Mouse (Mus musculus) lung, embryonic 16.5 days (tissue): ENCODE measurements around the gene Ankrd11. TPM values are rescaled to one million over a fixed set of nuclear protein-coding genes. Genes with fewer than 3 reads are reported as not detected.
A peak's percentile ranks its signal among the peaks of the same experiment; 100 is the strongest.

ENCODE experiments used
- ATAC-seq: fragments of 200-750 bp; cut with Nextera tagmentation; 2 replicates; pipeline ENCODE4 v1.8.0; 2017; ENCODE audit warnings: low read depth, mild to moderate bottlenecking, moderate library complexity
- H3K27ac ChIP-seq: fragments of 300-500 bp; sonication (generic); 2 replicates; pipeline ENCODE4 v1.5.1; 2014; ENCODE audit warnings: mild to moderate bottlenecking, control low read depth, low read length
- H3K27me3 ChIP-seq: fragments of 300-500 bp; sonication (generic); 2 replicates; pipeline ENCODE4 v1.6.1; 2014; ENCODE audit warnings: low read depth, low read length, mixed read lengths; ENCODE audit not compliant: control insufficient read depth, insufficient read depth
- H3K36me3 ChIP-seq: fragments of 300-500 bp; sonication (generic); 2 replicates; pipeline ENCODE4 v1.6.1; 2014; ENCODE audit warnings: low read length; ENCODE audit not compliant: control insufficient read depth, insufficient read depth
- H3K4me1 ChIP-seq: fragments of 300-500 bp; sonication (generic); replicated peaks from 2 replicates; pipeline ENCODE4 v1.6.1; 2014; ENCODE audit warnings: low read length, mixed read lengths; ENCODE audit not compliant: control insufficient read depth, insufficient read depth
- H3K4me2 ChIP-seq: fragments of 300-500 bp; sonication (generic); 2 replicates; pipeline ENCODE4 v1.6.1; 2014; ENCODE audit warnings: low read depth, low read length, control low read depth
- H3K4me3 ChIP-seq: fragments of 300-500 bp; sonication (generic); 2 replicates; pipeline ENCODE4 v1.5.1; 2014; ENCODE audit warnings: mild to moderate bottlenecking, low read length, control low read depth
- H3K9ac ChIP-seq: fragments of 300-500 bp; sonication (generic); 2 replicates; pipeline ENCODE4 v1.6.1; 2014; ENCODE audit warnings: low read length, control low read depth
- H3K9me3 ChIP-seq: fragments of 300-500 bp; sonication (generic); 2 replicates; pipeline ENCODE4 v1.6.1; 2016; ENCODE audit warnings: low read length; ENCODE audit not compliant: control insufficient read depth
- WGBS: fragments of 180-500 bp; shearing (Covaris S2); extraction: QIAGEN DNeasy Blood & Tissue Kit; methylation state at CpG from one replicate; pipeline ENCODE4 v1.1.7; 2014; 5-methylcytosine and 5-hydroxymethylcytosine counted together
- polyA plus RNA-seq: library from polyadenylated mRNA; unstranded; fragments of >200 nt; fragmentation: Nextera tagmentation; extraction: Ambion mirVana; gene quantifications from 2 replicates; pipeline ENCODE4 v1.2.1, GENCODE M21; 2015

Ankrd11 gene
- polyA plus RNA-seq, 1 experiment from 2014 or later: 23.9 TPM

GRCm38 (mm10) chr8:122922945-122923344, 119.1 kb downstream of the Ankrd11 start:
- H3K9ac ChIP-seq: no peak overlapping the region
- no peak for ATAC-seq
- no peak overlapping the region for H3K27ac ChIP-seq
- H3K27me3 ChIP-seq: no peaks in the 10 kb centered on the region
- 78% methylated on average over 3 of the region's 3 CpGs for WGBS
- H3K36me3 ChIP-seq: no peaks in the 10 kb centered on the region
- no peak overlapping the region for H3K4me2 ChIP-seq
- no peaks in the 10 kb centered on the region for H3K9me3 ChIP-seq
- H3K4me1 ChIP-seq: peaks cover 7% of the 10 kb centered on the region
- H3K4me3 ChIP-seq: no peak overlapping the region

- peaks cover 12% of the 10 kb centered on the region for H3K4me1 ChIP-seq
- WGBS: 76% methylated on average over 7 of the region's 7 CpGs
Measured at GRCm38 (mm10) chr8:122920890-122921289, 121.2 kb downstream of the Ankrd11 start.

GRCm38 (mm10) chr8:122918438-122919107, 123.5 kb downstream of the Ankrd11 start:
- 73% methylated on average over 7 of the region's 7 CpGs for WGBS
- Histone ChIP-seq H3K36me3 (0 out of 2 replicates have a peak, but pooled peaks cover 2% of the 10 kb centered on the region), H3K27ac (0 out of 2 replicates have a peak overlapping the region, but pooled peaks have one; percentile 9), H3K9ac (no peak overlapping the region), H3K4me3 (no peak overlapping the region), H3K27me3 (no peaks in the 10 kb centered on the region), H3K4me2 (no peak overlapping the region), H3K4me1 (peaks cover 12% of the 10 kb centered on the region), H3K9me3 (no peaks in the 10 kb centered on the region)
- ATAC-seq: peak; percentile 4; the same call in 1 of the 2 replicates

More at GRCm38 (mm10) chr8:122920890-122921289, 121.2 kb downstream of the Ankrd11 start:
- no peak overlapping the region for H3K4me3 ChIP-seq
- no peak overlapping the region for H3K9ac ChIP-seq
- no peaks in the 10 kb centered on the region for H3K9me3 ChIP-seq
- no peak overlapping the region for H3K27ac ChIP-seq
- H3K36me3 ChIP-seq: no peaks in the 10 kb centered on the region
- no peak overlapping the region for H3K4me2 ChIP-seq
- no peaks in the 10 kb centered on the region for H3K27me3 ChIP-seq
- ATAC-seq: no peak

- no peaks in the 10 kb centered on the region for H3K27me3 ChIP-seq
- WGBS: 50% methylated on average over 11 of the region's 11 CpGs
- no peak overlapping the region for H3K4me3 ChIP-seq
- H3K9ac ChIP-seq: no peak overlapping the region
- no peak overlapping the region for H3K4me2 ChIP-seq
- H3K4me1 ChIP-seq: peaks cover 12% of the 10 kb centered on the region
- H3K9me3 ChIP-seq: no peaks in the 10 kb centered on the region
- no peak overlapping the region; the same call in 1 of the 2 replicates for H3K27ac ChIP-seq
- 0 out of 2 replicates have a peak, but pooled peaks cover 2% of the 10 kb centered on the region for H3K36me3 ChIP-seq
- ATAC-seq: peak; percentile 61
Measured at GRCm38 (mm10) chr8:122917531-122918392, 124.3 kb downstream of the Ankrd11 start.

GRCm38 (mm10) chr8:122916766-122917165, 125.3 kb downstream of the Ankrd11 start:
- Histone ChIP-seq H3K36me3 (0 out of 2 replicates have a peak, but pooled peaks cover 2% of the 10 kb centered on the region), H3K9me3 (no peaks in the 10 kb centered on the region), H3K4me2 (no peak overlapping the region), H3K4me3 (no peak overlapping the region), H3K9ac (no peak overlapping the region), H3K27me3 (no peaks in the 10 kb centered on the region), H3K4me1 (peaks cover 12% of the 10 kb centered on the region), H3K27ac (no peak overlapping the region)
- ATAC-seq: no peak
- WGBS: 63% methylated on average over 3 of the region's 3 CpGs

- no peak overlapping the region for H3K4me2 ChIP-seq
- no peak overlapping the region for H3K27ac ChIP-seq
- H3K9ac ChIP-seq: no peak overlapping the region
- peaks cover 10% of the 10 kb centered on the region for H3K36me3 ChIP-seq
- WGBS: 87% methylated on average over 4 of the region's 4 CpGs
- no peaks in the 10 kb centered on the region for H3K9me3 ChIP-seq
- ATAC-seq: no peak
- peaks cover 4% of the 10 kb centered on the region; the same call in 1 of the 2 replicates for H3K4me1 ChIP-seq
- no peaks in the 10 kb centered on the region for H3K27me3 ChIP-seq
- no peak overlapping the region for H3K4me3 ChIP-seq
Measured at GRCm38 (mm10) chr8:122912871-122913270, 129.2 kb downstream of the Ankrd11 start.

GRCm38 (mm10) chr8:122912150-122912549, 129.9 kb downstream of the Ankrd11 start:
- no peak overlapping the region for H3K9ac ChIP-seq
- H3K4me2 ChIP-seq: no peak overlapping the region
- H3K9me3 ChIP-seq: no peaks in the 10 kb centered on the region
- H3K27me3 ChIP-seq: no peaks in the 10 kb centered on the region
- ATAC-seq: no peak
- peaks cover 17% of the 10 kb centered on the region for H3K36me3 ChIP-seq
- no peak overlapping the region for H3K27ac ChIP-seq
- H3K4me1 ChIP-seq: no peaks in the 10 kb centered on the region
- H3K4me3 ChIP-seq: no peak overlapping the region
- 76% methylated on average over 3 of the region's 3 CpGs for WGBS

- 15% methylated on average over 6 of the region's 6 CpGs for WGBS
- H3K4me1 ChIP-seq: peaks cover 7% of the 10 kb centered on the region
- H3K27ac ChIP-seq: no peak overlapping the region
- H3K9ac ChIP-seq: no peak overlapping the region
- H3K36me3 ChIP-seq: peaks cover 18% of the 10 kb centered on the region
- H3K4me2 ChIP-seq: no peak overlapping the region
- H3K9me3 ChIP-seq: no peaks in the 10 kb centered on the region
- peak; percentile 89 for ATAC-seq
- no peaks in the 10 kb centered on the region for H3K27me3 ChIP-seq
- no peak overlapping the region for H3K4me3 ChIP-seq
Measured at GRCm38 (mm10) chr8:122906463-122907021, 135.5 kb downstream of the Ankrd11 start.

GRCm38 (mm10) chr8:122905346-122905745, 136.7 kb downstream of the Ankrd11 start:
- no peak for ATAC-seq
- Histone ChIP-seq H3K36me3 (peaks cover 18% of the 10 kb centered on the region), H3K4me1 (peaks cover 7% of the 10 kb centered on the region), H3K4me3 (no peak overlapping the region), H3K9me3 (no peaks in the 10 kb centered on the region), H3K27me3 (no peaks in the 10 kb centered on the region), H3K4me2 (no peak overlapping the region), H3K27ac (no peak overlapping the region), H3K9ac (no peak overlapping the region)
- 86% methylated on average over 4 of the region's 4 CpGs for WGBS
